Mouse (Mus musculus) forebrain, embryonic 10.5 days (tissue): ENCODE results near the gene Pacs2. TPM values are rescaled to one million over a fixed set of nuclear protein-coding genes. Genes with fewer than 3 reads are reported as not detected.

Experiments used
- DNase-seq: peaks from one replicate; pipeline ENCODE4 v3.0.0-alpha.2; 2017; ENCODE audit warnings: low spot score; ENCODE audit errors: extremely low spot score
- H3K27ac ChIP-seq: fragments of 300-500 bp; sonication (generic); 2 replicates; pipeline ENCODE4 v1.5.1; 2016; ENCODE audit warnings: mild to moderate bottlenecking
- H3K27me3 ChIP-seq: fragments of 300-500 bp; sonication (generic); 2 replicates; pipeline ENCODE4 v1.6.1; 2016; ENCODE audit warnings: mild to moderate bottlenecking; ENCODE audit not compliant: poor library complexity, severe bottlenecking
- H3K36me3 ChIP-seq: fragments of 300-500 bp; sonication (generic); replicated peaks from 2 replicates; pipeline ENCODE4 v1.6.1; 2016; ENCODE audit warnings: mild to moderate bottlenecking, moderate library complexity
- H3K4me1 ChIP-seq: fragments of 300-500 bp; sonication (generic); 2 replicates; pipeline ENCODE4 v1.6.1; 2016
- H3K4me3 ChIP-seq: fragments of 300-500 bp; sonication (generic); 2 replicates; pipeline ENCODE4 v1.5.1; 2016; ENCODE audit warnings: mild to moderate bottlenecking, moderate library complexity
- H3K9me3 ChIP-seq: fragments of 300-500 bp; sonication (generic); 2 replicates; pipeline ENCODE4 v1.6.1; 2016; ENCODE audit warnings: mild to moderate bottlenecking, moderate library complexity
- WGBS: fragments of 180-500 bp; shearing (Covaris S2); methylation state at CpG from one replicate; pipeline ENCODE4 v1.1.7; 2016; 5-methylcytosine and 5-hydroxymethylcytosine counted together
- polyA plus RNA-seq: library from polyadenylated mRNA; unstranded; fragments of >200 nt; fragmentation: Nextera tagmentation; extraction: Ambion mirVana; gene quantifications from 2 replicates; pipeline ENCODE4 v1.2.1, GENCODE M21; 2016

Gene Pacs2
- polyA plus RNA-seq, 1 experiment from 2014 or later: 18.3 TPM

DNA sequence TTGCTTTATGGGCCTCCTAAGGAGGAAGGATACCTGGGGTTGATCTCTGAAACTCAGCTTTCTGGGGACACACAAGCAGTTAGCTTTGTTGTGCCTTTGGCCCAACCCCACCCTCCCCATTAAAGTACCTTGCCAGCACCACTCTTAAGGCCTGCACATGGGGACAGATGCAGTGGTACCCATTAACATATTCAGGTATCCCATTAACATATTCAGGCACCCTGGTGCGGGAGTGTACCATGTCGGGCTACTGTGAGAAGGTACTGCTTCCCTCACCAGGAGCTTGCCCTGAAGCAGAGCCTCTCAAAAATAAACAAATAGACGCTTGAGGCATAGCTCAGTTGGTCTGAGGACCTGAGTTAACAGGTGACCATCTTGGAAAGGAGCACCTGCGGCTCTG, 73.7 kb downstream of the Pacs2 start:
- Histone ChIP-seq H3K4me1 (no peaks in the 10 kb centered on the region), H3K4me3 (no peak overlapping the region), H3K36me3 (no peaks in the 10 kb centered on the region), H3K27ac (no peak overlapping the region), H3K9me3 (no peaks in the 10 kb centered on the region), H3K27me3 (peaks cover 4% of the 10 kb centered on the region; the same call in 1 of the 2 replicates)
- 42% methylated on average over 4 of the region's 4 CpGs for WGBS
- no peak for DNase-seq

DNA sequence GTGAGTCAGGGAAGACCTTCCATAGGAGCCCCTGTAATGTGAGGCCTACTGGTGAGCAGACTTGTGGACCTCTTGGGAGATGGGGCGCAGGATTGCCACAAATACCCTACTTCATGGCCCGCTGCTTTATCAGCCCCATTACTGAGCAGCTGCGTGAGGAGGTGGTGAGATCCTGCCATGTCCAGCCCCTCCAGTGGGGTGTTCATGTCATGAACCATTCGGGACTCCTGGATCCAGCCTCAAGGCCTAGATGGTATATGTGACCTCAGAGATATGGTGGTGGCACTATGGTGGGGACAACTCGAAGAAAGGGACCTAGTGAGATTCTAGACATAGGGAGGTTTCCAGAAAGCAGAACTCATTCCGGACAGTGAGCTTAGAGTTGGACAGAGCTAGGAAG, 74.8 kb downstream of the Pacs2 start:
- no peak overlapping the region for H3K27ac ChIP-seq
- WGBS: 92% methylated on average over 6 of the region's 6 CpGs
- H3K36me3 ChIP-seq: no peaks in the 10 kb centered on the region
- no peak overlapping the region for H3K4me3 ChIP-seq
- H3K4me1 ChIP-seq: no peaks in the 10 kb centered on the region
- no peaks in the 10 kb centered on the region for H3K9me3 ChIP-seq
- H3K27me3 ChIP-seq: peaks cover 4% of the 10 kb centered on the region; the same call in 1 of the 2 replicates
- DNase-seq: no peak

DNA sequence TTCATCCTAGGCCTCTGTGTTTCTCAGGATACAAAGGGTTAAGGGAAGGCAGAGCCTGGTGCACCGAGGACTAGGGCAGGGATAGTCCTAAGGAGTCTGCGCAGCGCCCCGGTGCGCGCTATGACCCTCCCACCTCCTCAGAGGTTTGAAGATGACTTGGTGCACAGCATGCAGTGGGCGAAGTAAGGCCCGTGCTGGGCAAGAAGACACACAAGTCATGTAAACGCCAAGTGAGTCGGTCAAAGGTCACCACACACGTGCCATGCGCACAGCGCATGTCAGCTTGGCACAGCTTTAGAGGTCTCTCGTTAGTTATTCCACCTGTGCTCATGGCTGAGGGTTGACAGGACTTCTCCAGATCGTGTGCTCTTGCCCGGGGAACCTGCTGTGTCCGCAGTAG, 75.7 kb downstream of the Pacs2 start:
- peaks cover 4% of the 10 kb centered on the region; the same call in 1 of the 2 replicates for H3K27me3 ChIP-seq
- no peaks in the 10 kb centered on the region for H3K9me3 ChIP-seq
- H3K27ac ChIP-seq: no peak overlapping the region
- 87% methylated on average over 17 of the region's 17 CpGs for WGBS
- H3K4me1 ChIP-seq: no peaks in the 10 kb centered on the region
- H3K4me3 ChIP-seq: no peak overlapping the region
- no peaks in the 10 kb centered on the region for H3K36me3 ChIP-seq
- no peak for DNase-seq

DNA sequence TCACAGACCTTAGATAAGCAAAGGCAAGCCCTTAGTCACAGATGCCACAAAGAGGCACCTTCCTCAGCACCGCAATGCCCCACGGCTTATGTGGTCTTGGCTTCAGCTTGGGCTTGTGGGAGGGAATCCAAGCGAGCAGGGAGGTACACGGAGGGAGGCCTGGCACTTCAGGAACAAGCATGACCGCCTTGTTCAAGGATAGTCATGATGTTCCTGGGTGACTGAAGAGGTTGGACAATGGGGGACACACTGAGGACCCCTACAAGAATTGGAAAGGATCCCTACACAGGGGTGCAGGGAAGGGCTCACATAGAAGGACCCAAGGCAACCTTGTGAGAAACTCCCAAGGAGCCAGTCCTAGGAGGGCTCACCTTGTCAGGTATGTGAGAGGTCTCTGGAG, 82.7 kb downstream of the Pacs2 start:
- DNase-seq: no peak
- 89% methylated on average over 5 of the region's 5 CpGs for WGBS

DNA sequence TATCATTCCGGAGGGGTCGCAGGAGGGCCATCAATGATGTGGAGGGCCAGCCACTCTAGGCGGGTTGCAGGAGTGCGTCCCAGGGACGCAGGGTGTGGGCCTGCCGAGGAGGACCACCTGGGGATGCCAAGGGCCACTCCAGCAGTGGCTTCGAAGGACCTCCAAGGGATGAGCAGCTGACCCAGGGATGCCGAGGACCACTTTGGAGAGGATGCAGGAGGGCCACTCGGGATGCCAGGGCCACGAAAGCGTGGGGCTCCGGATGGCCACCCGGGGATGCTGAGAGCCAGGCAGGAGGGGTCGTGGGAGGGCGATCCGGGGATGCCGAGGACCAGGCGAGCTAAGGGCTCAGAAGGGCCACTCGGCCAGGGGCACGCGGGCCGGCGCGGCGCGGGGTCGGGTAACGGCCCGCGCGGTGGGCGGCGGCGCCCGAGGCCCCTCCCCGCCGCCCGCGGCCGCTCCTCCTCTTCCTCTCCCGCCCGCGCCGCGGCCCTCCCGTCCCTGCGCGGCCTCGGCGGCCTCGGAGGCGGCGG, 83.5 kb downstream of the Pacs2 start, which contains the start of gene Mta1:
Gene Mta1 (plus strand): TSS at position 530 of the 533 bp plus-strand sequence.
- H3K27me3 ChIP-seq: 0 out of 2 replicates have a peak, but pooled peaks cover 5% of the 10 kb centered on the region
- WGBS: 3% methylated on average over 31 of the region's 53 CpGs
- peak within 1 kb of the TSS; percentile 98 for H3K27ac ChIP-seq
- H3K4me1 ChIP-seq: peaks cover 50% of the 10 kb centered on the region
- H3K36me3 ChIP-seq: peaks cover 33% of the 10 kb centered on the region
- peak within 1 kb of the TSS; percentile 99 for H3K4me3 ChIP-seq
- DNase-seq: peak; percentile 58
- no peaks in the 10 kb centered on the region for H3K9me3 ChIP-seq

More for the DNA sequence above, 82.7 kb downstream of the Pacs2 start:
- peak overlapping the region; percentile 98 for H3K27ac ChIP-seq
- peaks cover 25% of the 10 kb centered on the region for H3K36me3 ChIP-seq
- peak overlapping the region; percentile 99 for H3K4me3 ChIP-seq
- no peaks in the 10 kb centered on the region for H3K9me3 ChIP-seq
- H3K4me1 ChIP-seq: peaks cover 43% of the 10 kb centered on the region
- H3K27me3 ChIP-seq: 0 out of 2 replicates have a peak, but pooled peaks cover 5% of the 10 kb centered on the region

DNA sequence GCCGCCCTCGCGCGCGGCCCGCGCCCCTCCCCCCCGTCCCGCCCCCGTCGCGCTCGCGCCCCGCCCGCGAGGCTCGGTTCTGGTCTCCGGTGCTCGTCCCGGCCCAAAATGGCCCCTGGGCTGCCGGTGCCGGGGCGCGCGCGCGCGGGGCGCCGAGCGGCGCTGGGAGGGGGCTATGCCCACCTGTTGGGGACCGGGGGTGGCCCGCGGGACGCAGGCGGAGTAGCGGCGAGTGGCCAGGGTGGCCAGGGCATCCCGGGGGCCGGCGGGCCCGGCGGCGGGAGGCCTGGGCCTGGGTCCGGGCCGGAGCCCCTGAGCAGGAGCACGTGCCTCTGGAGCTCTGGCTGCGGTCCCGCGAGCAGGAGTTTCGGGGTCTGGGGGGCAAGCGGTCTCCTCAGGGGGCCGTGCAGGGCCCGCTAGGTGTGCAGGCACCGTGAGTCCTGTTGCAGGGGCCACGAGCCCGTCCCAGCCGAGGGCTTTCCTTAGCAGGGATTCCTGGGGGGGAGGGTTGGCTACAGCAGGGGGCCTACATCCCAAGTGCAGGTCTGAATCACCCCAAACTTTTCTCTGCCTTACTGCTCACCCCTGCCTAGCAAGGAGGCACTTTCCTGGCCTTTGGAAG, 84.3 kb downstream of the Pacs2 start:
- peak overlapping the region; percentile 98 for H3K27ac ChIP-seq
- no peaks in the 10 kb centered on the region for H3K9me3 ChIP-seq
- H3K4me3 ChIP-seq: peak overlapping the region; percentile 99
- under 1% methylated on average over 43 of the region's 60 CpGs for WGBS
- 0 out of 2 replicates have a peak, but pooled peaks cover 5% of the 10 kb centered on the region for H3K27me3 ChIP-seq
- H3K36me3 ChIP-seq: peaks cover 41% of the 10 kb centered on the region
- H3K4me1 ChIP-seq: peaks cover 58% of the 10 kb centered on the region
- peak; percentile 37 for DNase-seq

DNA sequence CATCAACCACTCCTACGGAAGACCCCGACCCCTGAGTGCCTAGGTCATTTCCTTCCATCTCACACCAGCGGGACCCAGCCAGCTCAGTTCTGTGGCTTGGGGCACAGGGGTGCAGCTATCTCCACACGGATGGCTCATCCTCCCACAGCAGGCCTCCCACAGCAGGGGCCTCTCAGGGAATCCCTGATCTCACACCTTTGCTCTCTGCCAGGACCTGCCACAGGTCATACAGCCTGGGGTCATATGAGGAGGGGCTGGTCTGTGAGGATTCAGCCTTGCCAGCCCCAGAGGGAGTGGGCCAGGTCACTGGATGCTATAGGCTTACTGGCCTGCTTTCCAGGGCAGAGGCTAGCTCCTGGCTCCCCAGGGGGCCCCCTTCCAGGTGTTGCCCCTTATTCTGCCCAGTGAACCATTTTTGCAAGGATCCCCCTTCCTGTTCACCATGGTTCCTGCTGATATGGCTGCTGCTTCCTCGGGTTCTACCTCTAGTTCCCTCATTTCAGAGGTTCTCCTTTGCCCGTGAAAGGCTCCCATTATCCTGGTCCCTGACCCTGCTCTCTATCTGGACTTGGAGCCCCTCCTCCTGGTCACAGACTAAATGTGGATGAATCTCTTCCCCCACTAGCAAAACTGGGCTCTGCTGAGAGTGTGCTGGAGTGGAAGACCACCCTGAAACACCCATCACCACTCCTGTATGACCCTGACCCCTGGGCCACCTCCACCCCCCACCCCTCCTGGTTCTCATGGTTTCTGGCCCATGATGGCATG, 85.3 kb downstream of the Pacs2 start:
- WGBS: 45% methylated on average over 6 of the region's 6 CpGs
- Histone ChIP-seq H3K36me3 (peaks cover 51% of the 10 kb centered on the region), H3K4me3 (peak overlapping the region; percentile 99), H3K9me3 (no peaks in the 10 kb centered on the region; the same call in 1 of the 2 replicates), H3K4me1 (peaks cover 63% of the 10 kb centered on the region), H3K27me3 (0 out of 2 replicates have a peak, but pooled peaks cover 5% of the 10 kb centered on the region), H3K27ac (peak overlapping the region; percentile 98)
- DNase-seq: no peak

DNA sequence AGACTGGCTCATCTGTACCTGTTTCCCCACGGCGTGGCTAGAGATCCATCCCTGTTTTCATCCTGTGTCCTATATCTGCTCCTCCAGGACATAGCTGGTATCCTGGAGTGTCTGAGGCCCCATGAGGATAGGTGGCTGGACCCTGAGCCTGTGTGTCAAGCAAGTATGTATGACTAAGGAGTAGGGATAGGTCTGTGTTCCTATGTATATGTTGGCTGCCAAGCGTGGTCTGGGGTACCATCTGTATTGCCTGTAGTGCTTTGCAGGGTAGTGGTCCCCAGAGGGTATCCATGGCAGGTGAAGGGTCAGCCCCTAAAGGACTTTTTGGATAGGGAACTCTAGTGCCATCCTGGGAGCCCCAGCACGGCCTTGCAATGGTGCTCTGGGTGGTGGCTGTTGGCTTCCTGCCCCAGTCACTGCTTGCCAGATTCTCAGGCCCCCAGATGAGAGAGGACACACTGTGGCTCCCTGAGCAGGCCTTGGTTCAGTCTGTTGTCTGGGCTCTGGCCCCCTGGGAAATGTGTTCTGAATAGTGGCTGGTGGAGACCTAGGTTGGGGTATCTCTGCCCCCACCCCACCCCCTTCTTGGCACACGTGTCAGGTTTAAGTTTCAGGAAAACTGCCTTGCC, 86.3 kb downstream of the Pacs2 start:
- Histone ChIP-seq H3K27ac (no peak overlapping the region; the same call in 1 of the 2 replicates), H3K4me1 (peaks cover 63% of the 10 kb centered on the region), H3K36me3 (peaks cover 60% of the 10 kb centered on the region), H3K9me3 (peaks cover 2% of the 10 kb centered on the region), H3K27me3 (0 out of 2 replicates have a peak, but pooled peaks cover 5% of the 10 kb centered on the region), H3K4me3 (peak overlapping the region; percentile 99; the same call in 1 of the 2 replicates)
- DNase-seq: no peak
- 82% methylated on average over 5 of the region's 5 CpGs for WGBS

DNA sequence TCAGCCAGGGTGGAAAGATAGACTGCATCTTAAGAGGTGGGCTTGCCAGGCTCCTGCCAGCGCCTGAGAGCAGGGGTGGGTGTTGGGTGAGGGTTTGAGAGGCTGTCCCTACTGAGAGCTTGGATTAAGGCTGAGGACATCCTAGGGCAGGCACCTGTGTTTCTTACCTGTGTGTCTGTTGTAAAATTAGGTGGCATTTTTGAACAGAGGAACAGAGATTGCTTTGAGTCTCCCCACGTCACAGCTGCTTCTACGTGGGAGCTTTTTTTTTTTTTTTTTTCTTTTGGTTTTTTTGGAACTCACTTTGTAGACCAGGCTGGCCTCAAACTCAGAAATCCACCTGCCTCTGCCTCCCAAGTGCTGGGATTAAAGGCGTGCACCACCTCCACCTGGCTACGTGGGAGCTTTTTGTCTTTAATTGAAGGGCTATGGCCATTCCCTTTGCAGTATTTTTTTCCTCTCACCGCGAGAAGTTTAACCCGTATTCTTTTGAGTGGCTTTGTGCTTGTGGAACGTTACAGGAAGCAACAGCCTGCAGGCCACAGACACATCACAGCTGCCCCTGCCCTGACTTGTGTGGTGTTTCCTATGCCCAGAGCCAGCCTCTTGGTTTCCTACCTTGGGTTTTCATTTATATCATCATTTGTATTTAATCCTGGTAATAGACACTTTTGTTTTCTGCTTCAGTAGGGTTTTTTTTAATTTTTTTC, 87.1 kb downstream of the Pacs2 start:
- WGBS: 88% methylated on average over 9 of the region's 9 CpGs
- peaks cover 6% of the 10 kb centered on the region for H3K9me3 ChIP-seq
- DNase-seq: no peak
- H3K27me3 ChIP-seq: 0 out of 2 replicates have a peak, but pooled peaks cover 5% of the 10 kb centered on the region
- H3K27ac ChIP-seq: no peak overlapping the region; the same call in 1 of the 2 replicates
- H3K4me3 ChIP-seq: no peak overlapping the region
- H3K4me1 ChIP-seq: peaks cover 63% of the 10 kb centered on the region
- peaks cover 69% of the 10 kb centered on the region for H3K36me3 ChIP-seq

DNA sequence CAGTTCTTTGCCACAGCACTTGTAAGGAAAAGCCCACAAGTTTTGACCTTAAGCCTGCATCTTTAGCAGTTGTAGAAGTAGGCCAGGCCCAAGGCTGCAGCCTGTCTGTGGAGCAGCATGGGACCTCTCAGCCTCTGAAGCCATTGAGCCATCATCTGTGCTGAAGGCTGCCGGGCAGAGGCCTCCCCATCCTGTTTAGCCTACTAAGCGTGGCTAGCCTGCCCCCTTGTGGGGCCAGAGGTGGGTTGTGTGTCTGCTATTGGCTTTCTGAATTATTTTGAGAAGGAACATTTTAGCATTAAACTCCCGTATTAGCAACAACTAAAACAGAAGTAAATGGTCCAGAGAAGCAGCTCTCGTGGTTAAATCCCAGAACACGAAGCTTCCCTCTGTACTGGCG, 88.2 kb downstream of the Pacs2 start:
- Histone ChIP-seq H3K27me3 (no peaks in the 10 kb centered on the region), H3K9me3 (peaks cover 6% of the 10 kb centered on the region), H3K4me3 (no peak overlapping the region), H3K36me3 (peaks cover 75% of the 10 kb centered on the region), H3K4me1 (peaks cover 55% of the 10 kb centered on the region), H3K27ac (no peak overlapping the region)
- no peak for DNase-seq
- 80% methylated on average over 6 of the region's 6 CpGs for WGBS

DNA sequence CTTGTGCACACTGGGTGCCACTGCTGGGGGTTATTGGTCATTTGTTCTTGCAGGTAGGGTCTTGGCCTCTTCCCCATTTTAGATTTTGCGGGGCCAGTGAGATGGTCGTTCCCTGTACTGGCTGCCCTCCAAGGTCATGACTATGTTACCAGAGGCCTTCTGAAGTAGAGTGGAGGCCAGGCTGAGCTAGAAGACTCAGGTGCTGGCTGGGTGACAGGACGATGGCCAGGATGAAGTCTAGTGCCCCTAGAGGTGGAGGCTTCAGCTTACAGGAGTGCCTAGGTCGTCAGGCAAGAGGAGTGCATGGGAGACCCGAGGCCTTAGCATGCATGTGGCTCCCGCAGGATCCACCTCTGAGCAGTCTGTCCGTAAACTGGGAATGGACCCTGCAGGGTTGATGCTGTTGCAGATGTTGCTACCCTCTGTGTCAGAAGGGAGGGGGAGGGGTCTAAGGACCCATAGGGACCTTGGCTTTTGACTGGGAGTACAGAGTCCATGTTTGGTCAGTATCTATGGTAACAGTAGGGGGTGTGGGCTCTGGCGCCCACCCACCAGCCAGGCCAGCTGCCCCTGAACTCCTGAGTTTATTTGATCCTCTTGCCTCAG, 89.6 kb downstream of the Pacs2 start:
- H3K9me3 ChIP-seq: peaks cover 6% of the 10 kb centered on the region
- no peaks in the 10 kb centered on the region for H3K27me3 ChIP-seq
- no peak overlapping the region for H3K27ac ChIP-seq
- peaks cover 84% of the 10 kb centered on the region for H3K36me3 ChIP-seq
- DNase-seq: no peak
- H3K4me3 ChIP-seq: no peak overlapping the region
- peaks cover 46% of the 10 kb centered on the region for H3K4me1 ChIP-seq
- WGBS: 87% methylated on average over 8 of the region's 8 CpGs

DNA sequence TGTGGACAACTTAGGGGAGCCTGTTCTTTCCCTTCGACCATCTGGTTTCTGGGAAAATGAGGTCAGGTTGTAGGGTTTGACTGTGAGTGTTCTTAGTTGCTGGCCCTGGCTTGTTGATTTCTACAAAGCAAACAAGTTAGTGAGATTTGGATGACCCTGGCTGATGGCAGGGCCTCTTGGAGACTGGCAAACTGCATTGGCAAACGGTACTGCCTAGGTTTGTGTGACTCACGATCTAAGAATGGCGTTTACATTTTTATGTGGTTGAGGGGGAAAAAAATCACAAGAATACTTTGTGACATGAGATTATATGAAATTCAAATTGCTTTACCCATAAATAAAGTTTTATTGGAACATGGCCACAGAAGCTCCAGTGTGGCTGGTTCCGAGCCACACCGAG, 92.1 kb downstream of the Pacs2 start:
- Histone ChIP-seq H3K36me3 (peaks cover 76% of the 10 kb centered on the region), H3K27me3 (no peaks in the 10 kb centered on the region), H3K4me1 (peaks cover 22% of the 10 kb centered on the region), H3K27ac (no peak overlapping the region), H3K4me3 (no peak overlapping the region), H3K9me3 (peaks cover 6% of the 10 kb centered on the region)
- no peak for DNase-seq
- 93% methylated on average over 6 of the region's 6 CpGs for WGBS
